Mouse (Mus musculus) lung, adult 2 months (tissue): ENCODE results near the gene Ptger1.

Experiments
- CTCF ChIP-seq: fragments of 200-500 bp; IDR thresholded peaks from 2 replicates; pipeline ENCODE4 v1.5.1; 2011; ENCODE audit warnings: mild to moderate bottlenecking, low read length, control low read depth; ENCODE audit not compliant: insufficient read depth
- POLR2A ChIP-seq: fragments of 200-500 bp; IDR thresholded peaks from 2 replicates; pipeline ENCODE4 v1.6.1; 2011; ENCODE audit warnings: low read depth, mild to moderate bottlenecking, control low read depth, low read length, borderline replicate concordance; ENCODE audit errors: extremely low read depth

- no peak for TF ChIP-seq CTCF
- peak; percentile 73; the same call in 1 of the 2 replicates for TF ChIP-seq POLR2A
Observed at GRCm38 (mm10) chr8:83715031-83715690, 48.7 kb downstream of the Ptger1 start, which contains the start of gene Ddx39.
